Mouse (Mus musculus) gastrocnemius, postnatal 25 days (tissue): ENCODE measurements around the gene Calhm5. TPM values are rescaled to one million over a fixed set of nuclear protein-coding genes. Genes with fewer than 3 reads are reported as not detected.

Experiments
- DNase-seq: peaks from one replicate; pipeline ENCODE4 v3.0.0; 2022
- total RNA-seq, 2 experiments: library from RNA; stranded (reverse); gene quantifications; 1 replicate in 1 of 2; 2 replicates in 1 of 2; pipeline ENCODE4 v1.2.3; 2021

The Calhm5 gene
- total RNA-seq, 2 experiments from 2014 or later = 0.40 to 0.41 TPM

GRCm38 (mm10) chr10:34070999-34071492, 25.3 kb downstream of the Calhm5 start:
- no peak for DNase-seq

DNA sequence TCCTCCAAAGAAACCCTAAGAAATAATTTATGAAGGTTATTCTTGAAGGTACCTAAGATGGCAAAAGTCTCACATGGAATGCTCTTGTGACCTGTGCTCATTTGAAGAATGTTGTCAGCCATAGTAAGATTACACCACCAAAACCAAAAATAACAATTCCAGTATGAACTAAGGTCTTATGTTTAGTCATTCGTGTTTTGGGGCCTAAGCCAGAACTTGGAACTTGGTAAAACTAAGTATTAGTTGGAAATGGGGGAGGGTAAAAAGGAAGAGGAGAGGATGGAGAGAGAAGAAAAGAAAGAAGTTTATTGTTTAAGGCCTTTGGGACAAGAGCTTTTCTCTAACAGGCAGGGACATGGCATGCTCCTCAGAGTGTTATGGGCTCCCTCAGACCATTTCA, 26.7 kb downstream of the Calhm5 start:
- DNase-seq = no peak

- DNase-seq = no peak
Observed at GRCm38 (mm10) chr10:34066591-34066990, 29.7 kb downstream of the Calhm5 start.

GRCm38 (mm10) chr10:34053987-34054386, 42.3 kb downstream of the Calhm5 start:
- DNase-seq = no peak

DNA sequence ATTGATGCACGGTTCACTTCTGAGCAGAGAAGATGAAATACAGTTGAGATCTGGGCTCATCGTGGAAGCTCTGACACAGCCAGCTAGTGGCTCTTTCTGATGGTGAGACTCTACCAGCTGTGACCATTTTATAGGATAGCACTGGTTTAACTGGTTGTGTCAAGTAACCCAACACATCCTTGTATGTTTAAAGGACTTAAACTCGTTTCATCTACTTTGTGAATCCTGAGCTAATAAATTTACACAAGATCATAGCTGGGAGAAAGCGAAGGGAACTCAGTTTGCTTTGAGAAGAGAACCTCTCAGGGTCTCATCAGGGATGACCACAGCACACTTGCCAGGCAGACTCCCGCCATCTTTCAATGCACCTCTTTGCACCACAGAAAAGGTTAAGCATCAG, 52.1 kb downstream of the Calhm5 start, which contains the start of gene Calhm4:
Gene Calhm4 (minus strand): TSS at position 101 of the 400 bp plus-strand sequence.
- DNase-seq = no peak

Other genes starting within 250 kb of the Calhm5 start
- gene Sult3a1, start 238.8 kb downstream of the Calhm5 start, total RNA-seq = not detected
- not detected for gene Rsph4a, start 191.4 kb downstream of the Calhm5 start, total RNA-seq
- 1 to 10 TPM; 5.4 to 6.7 TPM for gene Zup1, start 145.2 kb downstream of the Calhm5 start, total RNA-seq
- 100 to 1,000 TPM; 123 to 143 TPM for gene Rwdd1, start 76.9 kb downstream of the Calhm5 start, total RNA-seq
- gene Trappc3l, start 58.9 kb downstream of the Calhm5 start, total RNA-seq = not detected
- gene Calhm4, start 52.2 kb downstream of the Calhm5 start, total RNA-seq = not detected
- under 1 TPM in 1 of 2 experiments, not detected in 1; 0.24 TPM for gene Calhm6, start 31.5 kb upstream of the Calhm5 start, total RNA-seq
- 1 to 10 TPM; 5.2 to 5.4 TPM for gene Dse, start 111.2 kb upstream of the Calhm5 start, total RNA-seq
- gene Tspyl1, start 185.7 kb upstream of the Calhm5 start, total RNA-seq = 10 to 100 TPM; 45.0 to 47.0 TPM
- 1 to 10 TPM; 1.1 to 1.2 TPM for gene Tspyl4, start 200.9 kb upstream of the Calhm5 start, total RNA-seq